Mouse (Mus musculus) brain, adult 2 months (tissue): ENCODE measurements at regions not wholly inside any gene's neighbourhood (a gene's known extent, or its start where the extent isn't known, plus 50 kb on each side); places are given as distances from the start of the nearest gene placed in this dataset.

Experiments
- DNase-seq: peaks from one replicate; pipeline ENCODE4 v3.0.0; 2011; ENCODE audit warnings: low read depth, low spot score

GRCm38 (mm10) chr7:106440900-106441506 is 225.9 kb upstream of the Gvin1 start:
- peak; percentile 0 for DNase-seq
